Mouse (Mus musculus) gastrocnemius, postnatal 10 days (tissue): ENCODE data around the gene Itga5. TPM values are rescaled to one million over a fixed set of nuclear protein-coding genes. Genes with fewer than 3 reads are reported as not detected.

Experiments used
- microRNA-seq, 2 experiments: library from miRNA; unstranded; fragments of <30 nt; microRNA quantifications; one replicate each; pipeline ENCODE4 v1.2.0; 2021
- total RNA-seq, 2 experiments: library from RNA; stranded (reverse); gene quantifications; 2 replicates each; pipeline ENCODE4 v1.2.3; 2021

Itga5 gene
- total RNA-seq, 2 experiments from 2014 or later = 27.6 to 40.5 TPM

Small RNA genes lying within 50 kb of the gene (microRNA-seq; reads per million reads assigned to microRNA genes)
- gene Mir6963 = 0 to 0.32 reads per million in 2 experiments

Other genes with a start within 250 kb of the Itga5 start
- 10 to 100 TPM; 10.5 to 12.2 TPM for gene Smug1, start 199.7 kb downstream of the Itga5 start, total RNA-seq
- 10 to 100 TPM; 49.9 to 61.2 TPM for gene Cbx5, start 126.9 kb downstream of the Itga5 start, total RNA-seq
- gene Hnrnpa1, start 126.3 kb downstream of the Itga5 start, total RNA-seq = 100 to 1,000 TPM; 177 to 187 TPM
- gene Nfe2, start 108.4 kb downstream of the Itga5 start, total RNA-seq = 1 to 10 TPM in 1 of 2 experiments, not detected in 1; 1.2 TPM
- gene Copz1, start 94.0 kb downstream of the Itga5 start, total RNA-seq = 10 to 100 TPM; 45.3 to 51.4 TPM
- under 1 TPM in 1 of 2 experiments, not detected in 1; 0.14 TPM for gene Gpr84, start 56.2 kb downstream of the Itga5 start, total RNA-seq
- 10 to 100 TPM; 39.3 to 45.7 TPM for gene Zfp385a, start 26.7 kb downstream of the Itga5 start, total RNA-seq
- not detected for gene Gtsf1, start 63.7 kb upstream of the Itga5 start, total RNA-seq
- gene Gtsf2, start 81.7 kb upstream of the Itga5 start, total RNA-seq = not detected
- 1 to 10 TPM; 2.3 to 4.3 TPM for gene Nckap1l, start 87.0 kb upstream of the Itga5 start, total RNA-seq
- gene Pde1b, start 136.3 kb upstream of the Itga5 start, total RNA-seq = 1 to 10 TPM; 1.2 to 2.2 TPM
- 10 to 100 TPM; 50.9 to 64.0 TPM for gene Ppp1r1a, start 171.2 kb upstream of the Itga5 start, total RNA-seq
- gene Glycam1, start 198.3 kb upstream of the Itga5 start, total RNA-seq = not detected